Mouse (Mus musculus) cerebellum, adult 2 months (tissue): Measurements from ENCODE around the gene Elovl7.

Experiments used
- CTCF ChIP-seq: fragments of 200-500 bp; IDR thresholded peaks from 2 replicates; pipeline ENCODE4 v1.5.1; 2011; ENCODE audit warnings: low read depth, mild to moderate bottlenecking, control low read depth, low read length, moderate library complexity, borderline replicate concordance; ENCODE audit not compliant: insufficient read depth
- POLR2A ChIP-seq: fragments of 200-500 bp; IDR thresholded peaks from 2 replicates; pipeline ENCODE4 v1.6.1; 2011; ENCODE audit warnings: low read length, control low read depth, borderline replicate concordance; ENCODE audit not compliant: insufficient read depth

DNA sequence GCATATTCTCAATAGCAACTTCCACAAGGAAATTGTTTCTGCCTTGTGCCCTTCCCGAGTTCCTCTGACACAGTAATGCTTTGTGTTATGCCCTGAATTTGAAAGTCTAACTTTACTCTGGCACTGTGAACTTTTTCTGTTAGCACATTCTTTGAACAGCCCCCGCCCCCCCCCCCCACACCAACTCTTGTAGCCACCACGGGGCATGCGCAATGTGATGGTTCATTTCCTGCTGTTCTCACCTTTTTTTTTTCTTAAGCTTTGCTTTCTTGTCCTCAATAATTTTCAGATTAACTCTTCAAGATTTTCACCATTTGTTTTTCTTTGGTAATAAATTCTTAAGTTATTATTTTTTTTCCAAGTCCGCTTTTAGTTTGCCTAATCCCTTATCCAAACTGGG, 59.3 kb downstream of the Elovl7 start:
- TF ChIP-seq CTCF (no peak), POLR2A (no peak)
